Mouse (Mus musculus): ENCODE results near the gene Trnp1. TPM values are rescaled to one million over a fixed set of nuclear protein-coding genes. Genes with fewer than 3 reads are reported as not detected.
A peak's percentile ranks its signal among the peaks of the same experiment; 100 is the strongest.

The Trnp1 gene
- total RNA-seq, 2 experiments from 2014 or later, result 3.4 to 4.6 TPM

DNA sequence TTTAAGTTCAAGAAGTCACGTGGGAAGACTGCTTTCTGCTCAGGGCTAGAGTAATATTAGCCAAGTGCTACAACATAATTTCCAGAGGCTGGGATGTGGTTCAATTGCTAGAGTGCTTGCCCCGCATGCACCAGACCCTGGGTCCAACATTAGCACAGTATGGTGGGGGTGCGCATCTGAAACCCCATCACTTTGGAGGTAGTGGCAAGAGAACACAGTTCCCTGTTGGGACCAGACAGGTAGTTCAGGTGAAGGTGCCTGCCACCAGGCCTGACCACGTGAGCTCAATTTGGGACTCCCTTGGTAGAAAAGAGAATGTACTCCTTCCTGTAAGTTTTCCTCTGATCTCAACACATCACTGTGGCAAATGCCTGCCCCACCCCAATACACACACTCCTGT is 3.5 kb downstream of the Trnp1 start:
- DNase-seq, result no peak

DNA sequence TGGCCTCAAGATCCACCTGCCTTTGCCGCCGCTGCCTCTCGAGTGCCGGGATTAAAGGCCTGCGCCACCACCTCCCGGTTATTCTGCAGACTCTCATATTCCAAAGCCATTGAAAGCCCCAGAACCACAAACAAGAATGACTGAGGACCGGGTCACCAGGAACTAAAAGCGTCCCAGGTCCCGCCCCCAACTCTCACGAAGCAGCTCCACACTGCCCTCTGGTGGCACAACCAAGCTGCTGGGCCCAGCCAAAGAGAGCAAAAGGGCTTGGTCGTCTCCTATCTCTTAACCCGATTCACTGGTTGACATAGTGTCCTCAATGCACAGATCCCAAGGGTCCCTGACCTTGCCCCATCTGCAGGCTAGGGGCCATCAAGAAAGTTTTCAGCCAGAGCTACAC is 3.9 kb downstream of the Trnp1 start:
- peak; percentile 94 to 95 for DNase-seq

GRCm38 (mm10) chr4:133493895-133494294 is 4.5 kb downstream of the Trnp1 start:
- DNase-seq, result peak in 1 of 2 experiments; percentile 21

- DNase-seq, result peak in 1 of 2 experiments; percentile 59
These were observed 6.5 kb downstream of the Trnp1 start for GRCm38 (mm10) chr4:133491800-133492199.

- DNase-seq, result no peak
These were observed 8.7 kb downstream of the Trnp1 start for GRCm38 (mm10) chr4:133489489-133490245.

DNA sequence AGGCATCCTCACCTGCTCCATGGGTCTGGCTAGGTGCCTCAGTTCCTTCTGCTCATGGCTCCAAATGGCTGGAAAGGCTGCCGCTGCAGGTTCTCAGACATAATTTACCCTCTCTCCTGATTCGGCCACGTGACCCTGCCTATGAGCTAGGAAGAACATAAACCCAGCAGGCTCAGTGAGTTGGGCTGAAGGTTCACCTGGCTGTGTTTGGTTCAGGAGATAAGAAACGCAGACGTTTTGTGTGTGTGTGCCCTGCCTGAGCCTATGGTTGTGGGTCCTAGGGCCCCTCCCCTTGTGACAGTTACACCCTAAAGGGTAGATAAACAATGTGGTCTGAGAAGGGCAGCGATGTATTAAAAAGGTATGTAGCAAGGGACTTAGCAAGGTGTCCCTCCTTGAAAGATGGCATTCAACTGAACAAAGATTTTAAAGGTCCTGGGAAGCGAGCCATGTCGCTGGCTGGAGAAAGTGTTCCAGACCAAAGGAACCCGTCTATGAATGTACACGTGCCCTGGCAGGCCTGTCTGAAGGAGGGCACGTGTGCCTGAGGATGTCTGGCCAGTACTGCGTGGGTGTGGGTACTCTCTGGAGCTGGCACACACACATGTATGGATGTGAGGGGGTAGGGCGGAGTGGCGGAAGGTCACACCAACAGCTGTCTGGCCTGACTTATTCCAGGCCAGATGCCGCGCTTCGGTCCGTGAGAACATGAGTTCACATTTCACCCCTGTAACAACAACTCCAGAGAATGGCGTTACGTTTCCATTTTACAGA is 9.5 kb downstream of the Trnp1 start:
- DNase-seq, result no peak

- DNase-seq, result no peak
These were observed 11.5 kb downstream of the Trnp1 start for GRCm38 (mm10) chr4:133486673-133487357.

GRCm38 (mm10) chr4:133485691-133486425 is 12.5 kb downstream of the Trnp1 start:
- no peak for DNase-seq

DNA sequence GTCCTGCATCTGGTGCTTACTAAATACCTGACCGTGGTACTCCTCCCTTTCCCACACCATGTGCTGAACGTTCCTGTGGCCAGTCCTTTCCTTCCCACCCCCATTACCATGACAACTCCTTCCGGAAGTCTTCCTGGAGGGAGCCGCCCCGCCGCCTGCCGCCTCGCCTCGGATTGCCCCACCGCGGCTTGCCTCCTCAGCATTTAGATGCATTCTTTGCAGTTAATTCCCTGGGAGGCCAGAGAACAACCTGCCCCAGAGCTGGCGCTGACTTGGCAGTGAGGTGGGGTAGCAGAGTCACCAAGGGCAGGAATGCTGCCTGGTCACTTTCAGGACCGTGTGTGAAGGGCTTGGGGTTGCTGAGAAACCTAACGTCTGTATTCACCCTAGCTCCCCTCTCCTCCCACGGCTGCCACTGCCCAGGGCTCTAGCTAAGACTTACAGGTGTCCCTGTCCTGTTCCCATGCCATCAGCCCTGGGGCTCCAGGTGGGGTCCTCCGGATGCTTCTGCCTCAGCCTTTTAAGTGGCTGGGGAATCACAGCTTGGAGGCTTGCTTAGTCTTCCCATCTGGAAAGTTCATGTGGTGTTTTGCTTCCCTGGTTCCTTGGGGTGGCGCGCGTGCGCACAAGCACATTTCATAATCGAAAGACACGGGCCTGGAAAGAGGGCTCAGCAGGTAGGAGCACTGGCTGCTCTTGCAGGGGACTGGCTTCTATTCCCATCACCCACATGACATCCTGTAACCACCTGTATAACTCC is 13.9 kb downstream of the Trnp1 start:
- DNase-seq, result peak; percentile 34 to 65

DNA sequence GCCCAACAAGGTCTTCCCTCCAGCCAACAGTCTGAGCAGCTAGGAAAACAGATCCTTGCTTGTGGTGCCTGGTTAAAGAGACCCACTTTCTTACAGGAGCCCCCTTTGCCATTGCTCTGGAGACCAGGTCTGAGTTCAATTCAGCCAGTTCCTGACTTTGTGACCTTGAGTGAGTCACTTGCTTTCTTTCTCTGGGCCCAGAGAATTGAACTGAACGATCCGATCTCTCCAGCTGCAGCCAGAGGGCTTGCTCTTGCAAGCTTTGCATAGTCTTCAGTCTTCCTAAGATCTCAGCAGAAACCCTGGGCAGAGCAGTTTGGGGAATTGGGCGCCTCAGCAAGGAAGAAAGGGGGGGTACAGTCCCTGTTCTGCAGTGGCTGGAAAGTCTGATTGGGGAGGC is 15.9 kb downstream of the Trnp1 start:
- DNase-seq, result peak in 1 of 2 experiments; percentile 21

- DNase-seq, result peak; percentile 35 to 72
These were observed 16.9 kb downstream of the Trnp1 start for GRCm38 (mm10) chr4:133481488-133481887.

GRCm38 (mm10) chr4:133480754-133481153 is 17.6 kb downstream of the Trnp1 start:
- DNase-seq, result no peak

DNA sequence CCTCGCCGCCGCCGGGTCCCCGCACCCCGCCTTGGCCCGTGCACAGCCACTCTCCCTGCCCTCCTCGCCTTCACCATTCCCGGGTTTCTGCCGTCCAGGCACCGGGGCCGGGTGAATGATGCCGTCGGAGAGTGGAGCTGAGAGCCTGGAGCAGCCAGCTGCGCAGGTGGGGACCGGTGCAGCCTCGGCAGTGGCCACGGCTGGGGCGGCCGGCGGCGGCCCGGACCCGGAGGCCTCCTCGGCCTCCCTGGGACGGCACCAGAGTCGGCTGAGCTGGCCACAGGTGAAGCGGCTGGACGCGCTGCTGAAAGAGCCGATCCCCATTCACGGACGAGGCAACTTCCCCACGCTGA is 18.2 kb downstream of the Trnp1 start:
- DNase-seq, result no peak

DNA sequence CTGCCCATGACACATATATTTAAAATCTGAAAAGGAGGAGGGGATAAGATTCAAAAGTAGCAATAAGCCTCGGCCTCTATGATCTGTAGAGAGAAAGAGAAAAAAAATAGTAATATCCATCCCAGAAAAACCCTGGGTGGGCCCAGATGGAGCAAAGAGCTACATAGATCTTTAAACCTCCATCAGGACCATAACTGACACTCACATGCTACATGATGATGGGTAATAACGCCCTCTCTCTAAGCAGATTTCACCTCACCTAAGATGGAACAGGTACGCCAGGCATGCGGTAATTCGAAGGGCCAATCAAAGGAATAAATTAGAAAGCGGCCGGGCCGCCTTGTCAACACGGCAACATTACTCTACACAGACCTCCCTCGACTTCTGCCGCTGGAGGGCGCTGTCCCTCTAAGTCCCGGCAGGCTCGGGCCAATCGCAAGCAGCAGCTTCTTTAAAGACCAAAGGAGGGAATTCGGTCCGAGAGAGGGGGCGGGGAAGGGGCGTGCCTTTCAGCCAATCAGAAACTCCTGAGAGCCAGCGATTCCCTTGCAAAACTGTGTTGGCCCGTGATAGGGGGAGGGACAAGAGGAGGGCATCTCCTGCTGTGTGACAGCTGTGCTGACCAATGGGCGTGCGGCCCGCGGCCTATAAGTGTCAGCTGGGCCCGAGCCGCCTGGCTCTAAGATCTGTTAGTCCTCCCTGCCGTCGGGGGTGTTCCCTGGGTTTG is 18.7 kb downstream of the Trnp1 start, which contains the start of gene Tent5b:
Gene Tent5b, plus strand, starts transcription at position 675 of the 727 bp plus-strand sequence.
- DNase-seq, result peak; percentile 99 to 100

GRCm38 (mm10) chr4:133473833-133474232 is 24.5 kb downstream of the Trnp1 start:
- DNase-seq, result no peak

- no peak for DNase-seq
These were observed 27.1 kb downstream of the Trnp1 start for GRCm38 (mm10) chr4:133471135-133471821.

- no peak for DNase-seq
These were observed 29.2 kb downstream of the Trnp1 start for GRCm38 (mm10) chr4:133469122-133469521.

DNA sequence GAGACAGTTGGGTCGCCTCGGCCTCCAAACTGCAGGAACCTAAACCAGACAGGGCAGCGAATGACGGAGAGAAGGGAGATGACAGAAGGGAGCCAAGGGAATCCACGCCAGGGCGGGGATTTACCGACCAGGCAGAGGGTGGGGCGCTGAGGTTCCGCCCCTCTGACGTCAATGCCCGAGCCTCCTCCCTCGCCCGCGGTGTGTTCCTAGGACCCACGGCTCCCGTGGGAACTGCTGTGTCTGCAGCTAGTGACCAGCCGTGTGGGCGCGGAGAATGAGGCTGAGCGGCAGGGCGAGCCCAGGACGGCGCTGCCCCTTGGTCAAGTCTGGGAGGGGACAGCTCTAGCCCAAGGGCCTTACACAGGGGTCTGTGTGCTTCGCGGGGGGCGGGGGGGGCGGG is 30.3 kb downstream of the Trnp1 start:
- peak; percentile 91 to 95 for DNase-seq

GRCm38 (mm10) chr4:133463184-133463583 is 35.2 kb downstream of the Trnp1 start:
- DNase-seq, result no peak

- DNase-seq, result no peak
These were observed 37.0 kb downstream of the Trnp1 start for GRCm38 (mm10) chr4:133461362-133461761.

Data from adrenal gland, postnatal 36 days (tissue).